Mouse (Mus musculus): ENCODE measurements at regions not wholly inside any gene's neighbourhood (a gene's known extent, or its start where the extent isn't known, plus 50 kb on each side); places are given as distances from the start of the nearest gene placed in this dataset.

GRCm38 (mm10) chr3:121618561-121618960 is 52.0 kb upstream of the 4930432M17Rik start:
- Histone ChIP-seq H3K4me2 (no peak overlapping the region), H3K4me1 (replicated peaks) (0 out of 2 replicates have a peak, but pooled peaks cover 3% of the 10 kb centered on the region), H3K27ac (no peak overlapping the region), H3K9ac (replicated peaks) (no peak overlapping the region), H3K36me3 (no peaks in the 10 kb centered on the region), H3K4me3 (replicated peaks) (no peak overlapping the region), H3K9me3 (no peaks in the 10 kb centered on the region), H3K27me3 (no peaks in the 10 kb centered on the region)
- 56% methylated on average over 2 of the region's 2 CpGs for WGBS
- no peak for ATAC-seq (ENCODE audit: insufficient number of reproducible peaks, insufficient read depth, low FRiP score, low TSS enrichment, low read depth)

- WGBS, result 80% methylated on average over 2 of the region's 2 CpGs
Measured at GRCm38 (mm10) chr3:121618161-121618560, 52.4 kb upstream of the 4930432M17Rik start.

GRCm38 (mm10) chr3:121617351-121617750 is 53.2 kb upstream of the 4930432M17Rik start:
- no peak overlapping the region for H3K4me2 ChIP-seq
- H3K27me3 ChIP-seq, result no peaks in the 10 kb centered on the region
- 72% methylated on average over 7 of the region's 7 CpGs for WGBS
- ATAC-seq (ENCODE audit: insufficient number of reproducible peaks, insufficient read depth, low FRiP score, low TSS enrichment, low read depth), result no peak
- 0 out of 2 replicates have a peak, but pooled peaks cover 3% of the 10 kb centered on the region for H3K4me1 ChIP-seq (replicated peaks)
- no peak overlapping the region for H3K27ac ChIP-seq
- H3K36me3 ChIP-seq, result no peaks in the 10 kb centered on the region
- no peaks in the 10 kb centered on the region for H3K9me3 ChIP-seq
- no peak overlapping the region for H3K9ac ChIP-seq (replicated peaks)
- H3K4me3 ChIP-seq (replicated peaks), result no peak overlapping the region

More at GRCm38 (mm10) chr3:121618161-121618560, 52.4 kb upstream of the 4930432M17Rik start:
- Histone ChIP-seq H3K9me3 (no peaks in the 10 kb centered on the region), H3K36me3 (no peaks in the 10 kb centered on the region), H3K27ac (no peak overlapping the region), H3K4me2 (no peak overlapping the region), H3K9ac (replicated peaks) (no peak overlapping the region), H3K27me3 (no peaks in the 10 kb centered on the region), H3K4me1 (replicated peaks) (0 out of 2 replicates have a peak, but pooled peaks cover 3% of the 10 kb centered on the region), H3K4me3 (replicated peaks) (no peak overlapping the region)
- ATAC-seq (ENCODE audit: insufficient number of reproducible peaks, insufficient read depth, low FRiP score, low TSS enrichment, low read depth), result no peak

GRCm38 (mm10) chr3:121616075-121616474 is 54.5 kb upstream of the 4930432M17Rik start:
- no peaks in the 10 kb centered on the region for H3K9me3 ChIP-seq
- no peak overlapping the region for H3K4me2 ChIP-seq
- no peak overlapping the region for H3K4me3 ChIP-seq (replicated peaks)
- H3K36me3 ChIP-seq, result no peaks in the 10 kb centered on the region
- H3K4me1 ChIP-seq (replicated peaks), result no peaks in the 10 kb centered on the region
- no peak overlapping the region for H3K9ac ChIP-seq (replicated peaks)
- 89% methylated on average over 5 of the region's 5 CpGs for WGBS
- ATAC-seq (ENCODE audit: insufficient number of reproducible peaks, insufficient read depth, low FRiP score, low TSS enrichment, low read depth), result no peak
- no peak overlapping the region for H3K27ac ChIP-seq
- no peaks in the 10 kb centered on the region for H3K27me3 ChIP-seq

- Histone ChIP-seq H3K9ac (replicated peaks) (no peak overlapping the region), H3K4me3 (replicated peaks) (no peak overlapping the region), H3K27ac (no peak overlapping the region), H3K36me3 (no peaks in the 10 kb centered on the region), H3K9me3 (no peaks in the 10 kb centered on the region), H3K4me1 (replicated peaks) (peaks cover 4% of the 10 kb centered on the region; the same call in 1 of the 2 replicates), H3K4me2 (no peak overlapping the region), H3K27me3 (no peaks in the 10 kb centered on the region)
- ATAC-seq (ENCODE audit: insufficient number of reproducible peaks, insufficient read depth, low FRiP score, low TSS enrichment, low read depth), result no peak
- 79% methylated on average over 7 of the region's 7 CpGs for WGBS
Measured at GRCm38 (mm10) chr3:121614741-121615140, 55.8 kb upstream of the 4930432M17Rik start.

- no peak for ATAC-seq (ENCODE audit: insufficient number of reproducible peaks, insufficient read depth, low FRiP score, low TSS enrichment, low read depth)
- no peak overlapping the region for H3K9ac ChIP-seq (replicated peaks)
- no peak overlapping the region for H3K4me2 ChIP-seq
- WGBS, result 38% methylated on average over 3 of the region's 3 CpGs
- no peaks in the 10 kb centered on the region for H3K9me3 ChIP-seq
- H3K27ac ChIP-seq, result no peak overlapping the region
- no peaks in the 10 kb centered on the region for H3K36me3 ChIP-seq
- H3K4me3 ChIP-seq (replicated peaks), result no peak overlapping the region
- H3K27me3 ChIP-seq, result no peaks in the 10 kb centered on the region
- peaks cover 14% of the 10 kb centered on the region for H3K4me1 ChIP-seq (replicated peaks)
Measured at GRCm38 (mm10) chr3:121613224-121613623, 57.3 kb upstream of the 4930432M17Rik start.

GRCm38 (mm10) chr3:121609845-121610244 is 60.7 kb upstream of the 4930432M17Rik start:
- Histone ChIP-seq H3K36me3 (no peaks in the 10 kb centered on the region), H3K27ac (no peak overlapping the region), H3K4me2 (no peak overlapping the region), H3K4me3 (replicated peaks) (no peak overlapping the region), H3K9me3 (no peaks in the 10 kb centered on the region), H3K4me1 (replicated peaks) (peaks cover 14% of the 10 kb centered on the region), H3K27me3 (no peaks in the 10 kb centered on the region), H3K9ac (replicated peaks) (no peak overlapping the region)
- WGBS, result 79% methylated on average over 7 of the region's 7 CpGs
- ATAC-seq (ENCODE audit: insufficient number of reproducible peaks, insufficient read depth, low FRiP score, low TSS enrichment, low read depth), result no peak

- no peaks in the 10 kb centered on the region for H3K27me3 ChIP-seq
- no peaks in the 10 kb centered on the region for H3K9me3 ChIP-seq
- no peak overlapping the region for H3K4me3 ChIP-seq (replicated peaks)
- peaks cover 14% of the 10 kb centered on the region for H3K4me1 ChIP-seq (replicated peaks)
- no peaks in the 10 kb centered on the region for H3K36me3 ChIP-seq
- H3K9ac ChIP-seq (replicated peaks), result no peak overlapping the region
- WGBS, result 44% methylated on average over 7 of the region's 7 CpGs
- no peak overlapping the region for H3K27ac ChIP-seq
- H3K4me2 ChIP-seq, result no peak overlapping the region
- ATAC-seq (ENCODE audit: insufficient number of reproducible peaks, insufficient read depth, low FRiP score, low TSS enrichment, low read depth), result no peak
Measured at GRCm38 (mm10) chr3:121609090-121609489, 61.5 kb upstream of the 4930432M17Rik start.

- Histone ChIP-seq H3K4me2 (no peak overlapping the region), H3K27me3 (no peaks in the 10 kb centered on the region), H3K9ac (replicated peaks) (no peak overlapping the region), H3K9me3 (no peaks in the 10 kb centered on the region), H3K4me3 (replicated peaks) (no peak overlapping the region), H3K27ac (no peak overlapping the region), H3K36me3 (no peaks in the 10 kb centered on the region), H3K4me1 (replicated peaks) (peaks cover 10% of the 10 kb centered on the region)
- WGBS, result 76% methylated on average over 6 of the region's 6 CpGs
- ATAC-seq (ENCODE audit: insufficient number of reproducible peaks, insufficient read depth, low FRiP score, low TSS enrichment, low read depth), result no peak
Measured at GRCm38 (mm10) chr3:121604737-121605136, 65.8 kb upstream of the 4930432M17Rik start.

GRCm38 (mm10) chr3:121604081-121604480 is 66.5 kb upstream of the 4930432M17Rik start:
- peaks cover 3% of the 10 kb centered on the region for H3K4me1 ChIP-seq (replicated peaks)
- H3K27me3 ChIP-seq, result no peaks in the 10 kb centered on the region
- H3K27ac ChIP-seq, result no peak overlapping the region
- WGBS, result 88% methylated on average over 9 of the region's 9 CpGs
- H3K4me2 ChIP-seq, result no peak overlapping the region
- H3K9ac ChIP-seq (replicated peaks), result no peak overlapping the region
- no peak for ATAC-seq (ENCODE audit: insufficient number of reproducible peaks, insufficient read depth, low FRiP score, low TSS enrichment, low read depth)
- H3K4me3 ChIP-seq (replicated peaks), result no peak overlapping the region
- no peaks in the 10 kb centered on the region for H3K36me3 ChIP-seq
- no peaks in the 10 kb centered on the region for H3K9me3 ChIP-seq

- WGBS, result 90% methylated on average over 10 of the region's 10 CpGs
- H3K4me2 ChIP-seq, result no peak overlapping the region
- H3K4me3 ChIP-seq (replicated peaks), result no peak overlapping the region
- no peaks in the 10 kb centered on the region for H3K36me3 ChIP-seq
- ATAC-seq (ENCODE audit: insufficient number of reproducible peaks, insufficient read depth, low FRiP score, low TSS enrichment, low read depth), result no peak
- no peaks in the 10 kb centered on the region for H3K4me1 ChIP-seq (replicated peaks)
- H3K27ac ChIP-seq, result no peak overlapping the region
- H3K27me3 ChIP-seq, result no peaks in the 10 kb centered on the region
- H3K9ac ChIP-seq (replicated peaks), result no peak overlapping the region
- no peaks in the 10 kb centered on the region for H3K9me3 ChIP-seq
Measured at GRCm38 (mm10) chr3:121602826-121603370, 67.7 kb upstream of the 4930432M17Rik start.

GRCm38 (mm10) chr3:121602082-121602561 is 68.4 kb upstream of the 4930432M17Rik start:
- Histone ChIP-seq H3K27ac (no peak overlapping the region), H3K4me3 (replicated peaks) (no peak overlapping the region), H3K4me1 (replicated peaks) (no peaks in the 10 kb centered on the region), H3K9me3 (no peaks in the 10 kb centered on the region), H3K9ac (replicated peaks) (no peak overlapping the region), H3K27me3 (no peaks in the 10 kb centered on the region), H3K4me2 (no peak overlapping the region), H3K36me3 (no peaks in the 10 kb centered on the region)
- 66% methylated on average over 8 of the region's 8 CpGs for WGBS
- ATAC-seq (ENCODE audit: insufficient number of reproducible peaks, insufficient read depth, low FRiP score, low TSS enrichment, low read depth), result no peak

Data from limb, embryonic 12.5 days (tissue).